Mouse (Mus musculus): Measurements from ENCODE around the gene Poc1a. TPM values are rescaled to one million over a fixed set of nuclear protein-coding genes. Genes with fewer than 3 reads are reported as not detected.

The Poc1a gene
- polyA plus RNA-seq, 1 experiment from 2014 or later: 23.1 TPM

- H3K27me3 ChIP-seq: peaks cover 41% of the 10 kb centered on the region
- peaks cover 65% of the 10 kb centered on the region for H3K4me1 ChIP-seq (replicated peaks)
- WGBS (ENCODE audit: insufficient replicate concordance): under 1% methylated on average over 71 of the region's 72 CpGs
- peak overlapping the region; percentile 73 for H3K9ac ChIP-seq
- peak overlapping the region; percentile 84 for H3K27ac ChIP-seq (replicated peaks)
- ATAC-seq (ENCODE audit: insufficient read depth): peak; percentile 16; the same call in 1 of the 2 replicates
- H3K4me3 ChIP-seq (replicated peaks): peak overlapping the region; percentile 76
- H3K9me3 ChIP-seq (replicated peaks): no peaks in the 10 kb centered on the region
- peak overlapping the region; percentile 100 for H3K4me2 ChIP-seq
- H3K36me3 ChIP-seq (replicated peaks): peaks cover 13% of the 10 kb centered on the region; the same call in 1 of the 2 replicates
These were observed 88.1 kb downstream of the Poc1a start for GRCm38 (mm10) chr9:106368831-106369501.

DNA sequence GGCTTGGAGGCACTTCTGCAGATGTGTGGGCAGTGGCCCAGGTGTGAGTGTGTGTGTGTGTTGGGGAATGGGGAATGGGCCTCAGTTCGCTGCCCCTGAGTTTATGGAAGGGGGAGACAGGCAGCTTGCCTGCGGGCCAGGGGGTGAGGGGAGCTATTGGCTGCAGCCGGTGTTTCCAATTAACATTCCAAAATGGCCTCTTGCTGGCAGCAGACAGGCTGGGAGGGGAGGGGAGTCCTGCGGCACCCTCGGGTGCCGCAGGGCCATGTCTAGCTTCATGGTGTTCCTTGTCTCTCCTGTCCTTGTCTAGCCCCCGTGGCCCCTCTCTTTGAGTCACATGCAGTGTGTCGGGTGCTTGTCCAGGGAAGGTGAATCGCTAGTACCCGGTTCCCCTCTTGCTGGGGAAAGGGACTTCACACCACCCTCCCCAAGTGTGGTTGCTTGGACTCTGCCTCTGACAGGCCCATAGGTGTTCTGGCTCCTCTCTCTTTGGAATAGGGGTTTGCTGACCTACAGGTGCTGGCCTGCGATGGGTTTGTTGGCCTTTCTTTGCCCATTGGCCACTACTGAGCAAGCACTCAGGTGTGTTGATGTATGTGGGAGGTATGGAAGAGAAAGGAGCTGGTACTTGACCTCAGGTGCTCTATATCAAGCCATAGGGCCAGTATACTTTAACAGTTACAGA, 89.1 kb downstream of the Poc1a start:
- peaks cover 18% of the 10 kb centered on the region; the same call in 1 of the 2 replicates for H3K36me3 ChIP-seq (replicated peaks)
- H3K4me3 ChIP-seq (replicated peaks): peak overlapping the region; percentile 76
- 11% methylated on average over 11 of the region's 11 CpGs for WGBS (ENCODE audit: insufficient replicate concordance)
- H3K27ac ChIP-seq (replicated peaks): no peak overlapping the region
- H3K27me3 ChIP-seq: peaks cover 37% of the 10 kb centered on the region
- H3K9ac ChIP-seq: peak overlapping the region; percentile 73
- ATAC-seq (ENCODE audit: insufficient read depth): no peak
- H3K4me2 ChIP-seq: peak overlapping the region; percentile 100
- H3K9me3 ChIP-seq (replicated peaks): no peaks in the 10 kb centered on the region
- peaks cover 65% of the 10 kb centered on the region for H3K4me1 ChIP-seq (replicated peaks)

DNA sequence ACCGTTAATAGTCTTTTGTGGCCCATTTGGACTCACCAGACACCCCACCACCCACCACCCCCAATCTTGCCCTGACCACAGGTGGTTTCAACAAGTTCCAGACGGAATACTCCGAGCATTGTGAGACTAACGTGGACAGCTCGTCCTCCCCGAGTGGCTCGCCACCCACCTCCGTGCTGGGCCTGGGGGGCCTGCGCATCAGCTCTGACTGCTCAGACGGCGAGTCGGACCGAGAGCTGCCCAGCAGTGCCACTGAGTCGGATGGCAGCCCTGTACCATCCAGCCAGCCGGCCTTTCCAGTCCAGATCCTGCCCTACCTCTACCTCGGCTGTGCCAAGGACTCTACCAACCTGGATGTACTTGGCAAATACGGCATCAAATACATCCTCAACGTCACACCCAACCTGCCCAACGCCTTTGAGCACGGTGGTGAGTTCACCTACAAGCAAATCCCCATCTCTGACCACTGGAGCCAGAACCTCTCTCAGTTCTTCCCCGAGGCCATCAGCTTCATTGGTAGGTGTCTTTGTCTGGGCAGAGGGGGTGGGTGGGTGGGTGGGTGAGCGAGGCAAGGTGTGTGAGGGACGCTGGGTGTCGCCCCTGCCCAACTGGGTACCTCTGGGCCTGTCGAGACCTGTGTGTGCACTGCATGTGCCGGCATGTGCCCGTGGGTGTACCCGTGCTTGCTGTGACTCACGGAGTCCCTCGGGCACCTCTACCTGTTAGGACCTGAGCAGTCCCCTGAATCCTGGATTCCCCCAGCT, 89.9 kb downstream of the Poc1a start:
- peaks cover 65% of the 10 kb centered on the region for H3K4me1 ChIP-seq (replicated peaks)
- H3K27me3 ChIP-seq: peaks cover 33% of the 10 kb centered on the region
- no peaks in the 10 kb centered on the region for H3K9me3 ChIP-seq (replicated peaks)
- no peak for ATAC-seq (ENCODE audit: insufficient read depth)
- WGBS (ENCODE audit: insufficient replicate concordance): 81% methylated on average over 30 of the region's 30 CpGs
- H3K4me2 ChIP-seq: peak overlapping the region; percentile 100
- H3K27ac ChIP-seq (replicated peaks): 0 out of 2 replicates have a peak overlapping the region, but pooled peaks have one; percentile 31
- peaks cover 20% of the 10 kb centered on the region; the same call in 1 of the 2 replicates for H3K36me3 ChIP-seq (replicated peaks)
- no peak overlapping the region for H3K9ac ChIP-seq
- H3K4me3 ChIP-seq (replicated peaks): peak overlapping the region; percentile 76; the same call in 1 of the 2 replicates

GRCm38 (mm10) chr9:106371384-106371671, 90.5 kb downstream of the Poc1a start:
- Histone ChIP-seq H3K27me3 (peaks cover 28% of the 10 kb centered on the region), H3K4me1 (replicated peaks) (peaks cover 64% of the 10 kb centered on the region), H3K36me3 (replicated peaks) (peaks cover 21% of the 10 kb centered on the region; the same call in 1 of the 2 replicates), H3K4me3 (replicated peaks) (no peak overlapping the region), H3K9me3 (replicated peaks) (no peaks in the 10 kb centered on the region), H3K4me2 (peak overlapping the region; percentile 100), H3K27ac (replicated peaks) (peak overlapping the region; percentile 31; the same call in 1 of the 2 replicates), H3K9ac (no peak overlapping the region)
- ATAC-seq (ENCODE audit: insufficient read depth): no peak
- WGBS (ENCODE audit: insufficient replicate concordance): 51% methylated on average over 6 of the region's 6 CpGs

GRCm38 (mm10) chr9:106371776-106372175, 90.9 kb downstream of the Poc1a start:
- H3K4me1 ChIP-seq (replicated peaks): peaks cover 59% of the 10 kb centered on the region
- 29% methylated on average over 6 of the region's 6 CpGs for WGBS (ENCODE audit: insufficient replicate concordance)
- H3K27me3 ChIP-seq: peaks cover 23% of the 10 kb centered on the region
- H3K9ac ChIP-seq: no peak overlapping the region
- peak overlapping the region; percentile 100 for H3K4me2 ChIP-seq
- H3K27ac ChIP-seq (replicated peaks): peak overlapping the region; percentile 31; the same call in 1 of the 2 replicates
- H3K36me3 ChIP-seq (replicated peaks): peaks cover 21% of the 10 kb centered on the region; the same call in 1 of the 2 replicates
- 0 out of 2 replicates have a peak overlapping the region, but pooled peaks have one; percentile 15 for H3K4me3 ChIP-seq (replicated peaks)
- ATAC-seq (ENCODE audit: insufficient read depth): no peak
- H3K9me3 ChIP-seq (replicated peaks): no peaks in the 10 kb centered on the region

DNA sequence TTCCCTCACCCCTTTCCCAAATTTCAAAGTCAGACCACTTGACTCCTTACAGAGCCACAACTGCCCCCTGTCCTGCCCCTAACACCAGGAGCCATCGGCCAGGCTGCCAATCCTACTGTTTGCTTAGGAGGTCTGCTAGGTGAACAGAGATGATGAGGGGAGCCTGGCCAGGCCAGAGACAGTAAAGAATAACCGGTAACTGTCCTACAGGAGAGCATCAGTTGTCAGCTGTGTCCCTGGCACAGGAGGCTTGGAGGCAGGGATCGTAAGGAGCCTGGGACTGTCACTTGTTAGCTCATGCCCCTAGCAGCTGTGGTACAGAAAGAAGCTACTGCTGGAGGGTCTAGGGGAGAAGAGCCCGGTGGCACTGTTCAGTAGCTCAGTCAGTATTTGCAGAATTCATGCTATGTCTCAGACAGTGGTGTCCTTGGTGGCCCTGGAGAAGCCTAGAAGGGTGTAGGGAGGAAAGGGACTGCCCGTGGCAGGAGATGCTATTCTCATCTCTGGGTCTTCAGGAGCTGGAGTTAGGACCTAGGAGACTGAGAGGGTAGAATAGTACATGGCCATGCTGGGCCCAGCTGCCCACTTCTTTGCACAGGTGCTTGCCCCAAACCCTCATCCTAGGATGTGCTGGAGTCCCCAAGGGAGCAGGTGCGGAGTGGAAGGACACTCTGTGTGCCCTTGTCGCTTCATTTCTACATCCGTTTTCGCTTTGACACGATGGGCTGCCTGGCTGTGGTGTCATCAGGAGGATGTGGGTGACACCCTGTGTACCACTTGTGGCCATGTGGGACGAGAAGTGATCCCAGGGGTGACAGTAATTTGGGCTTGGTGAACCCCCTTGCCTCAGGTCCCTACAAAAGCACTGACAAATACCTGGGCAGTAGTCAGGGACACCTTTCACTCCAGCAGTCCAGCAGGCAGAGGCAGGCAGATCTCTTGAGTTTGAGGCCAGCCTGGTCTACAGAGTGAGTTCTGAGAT, 91.9 kb downstream of the Poc1a start:
- no peak overlapping the region for H3K9ac ChIP-seq
- H3K27ac ChIP-seq (replicated peaks): 0 out of 2 replicates have a peak overlapping the region, but pooled peaks have one; percentile 29
- peak overlapping the region; percentile 100 for H3K4me2 ChIP-seq
- H3K9me3 ChIP-seq (replicated peaks): no peaks in the 10 kb centered on the region
- peaks cover 19% of the 10 kb centered on the region for H3K27me3 ChIP-seq
- H3K4me1 ChIP-seq (replicated peaks): peaks cover 51% of the 10 kb centered on the region
- WGBS (ENCODE audit: insufficient replicate concordance): 77% methylated on average over 11 of the region's 11 CpGs
- H3K36me3 ChIP-seq (replicated peaks): peaks cover 27% of the 10 kb centered on the region; the same call in 1 of the 2 replicates
- H3K4me3 ChIP-seq (replicated peaks): no peak overlapping the region
- ATAC-seq (ENCODE audit: insufficient read depth): no peak

- no peak overlapping the region for H3K4me2 ChIP-seq
- no peak overlapping the region for H3K4me3 ChIP-seq (replicated peaks)
- H3K36me3 ChIP-seq (replicated peaks): peaks cover 27% of the 10 kb centered on the region; the same call in 1 of the 2 replicates
- H3K9ac ChIP-seq: no peak overlapping the region
- no peak overlapping the region for H3K27ac ChIP-seq (replicated peaks)
- H3K4me1 ChIP-seq (replicated peaks): peaks cover 40% of the 10 kb centered on the region
- no peak for ATAC-seq (ENCODE audit: insufficient read depth)
- H3K9me3 ChIP-seq (replicated peaks): no peaks in the 10 kb centered on the region
- WGBS (ENCODE audit: insufficient replicate concordance): 74% methylated on average over 7 of the region's 7 CpGs
- peaks cover 16% of the 10 kb centered on the region for H3K27me3 ChIP-seq
These were observed 93.1 kb downstream of the Poc1a start for GRCm38 (mm10) chr9:106373973-106374372.

DNA sequence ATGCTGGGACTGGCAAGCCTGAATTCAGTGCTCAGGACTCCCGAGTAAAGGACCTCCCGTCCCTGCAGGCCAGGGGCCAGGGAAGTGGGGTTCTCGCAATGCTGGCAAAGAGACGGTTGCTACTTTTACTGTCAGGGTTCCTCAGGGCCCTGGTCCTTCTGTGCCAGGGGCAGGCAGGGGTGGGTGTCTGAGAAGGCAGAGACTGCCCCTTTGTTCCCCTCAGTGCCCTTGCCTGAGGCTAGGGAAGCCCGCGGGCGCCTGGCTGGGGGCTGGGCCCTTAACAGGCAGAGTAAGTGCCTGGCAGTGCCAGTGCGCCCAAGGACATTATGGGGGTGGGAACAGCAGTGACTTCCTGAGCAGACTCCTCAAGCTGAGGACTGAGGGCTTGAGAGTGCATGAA, 96.4 kb downstream of the Poc1a start:
- H3K27me3 ChIP-seq: no peaks in the 10 kb centered on the region
- WGBS (ENCODE audit: insufficient replicate concordance): 83% methylated on average over 8 of the region's 8 CpGs
- H3K9me3 ChIP-seq (replicated peaks): no peaks in the 10 kb centered on the region
- peaks cover 27% of the 10 kb centered on the region; the same call in 1 of the 2 replicates for H3K36me3 ChIP-seq (replicated peaks)
- no peak overlapping the region for H3K9ac ChIP-seq
- no peak overlapping the region for H3K4me3 ChIP-seq (replicated peaks)
- H3K27ac ChIP-seq (replicated peaks): no peak overlapping the region
- no peak for ATAC-seq (ENCODE audit: insufficient read depth)
- H3K4me1 ChIP-seq (replicated peaks): peaks cover 21% of the 10 kb centered on the region
- H3K4me2 ChIP-seq: no peak overlapping the region

DNA sequence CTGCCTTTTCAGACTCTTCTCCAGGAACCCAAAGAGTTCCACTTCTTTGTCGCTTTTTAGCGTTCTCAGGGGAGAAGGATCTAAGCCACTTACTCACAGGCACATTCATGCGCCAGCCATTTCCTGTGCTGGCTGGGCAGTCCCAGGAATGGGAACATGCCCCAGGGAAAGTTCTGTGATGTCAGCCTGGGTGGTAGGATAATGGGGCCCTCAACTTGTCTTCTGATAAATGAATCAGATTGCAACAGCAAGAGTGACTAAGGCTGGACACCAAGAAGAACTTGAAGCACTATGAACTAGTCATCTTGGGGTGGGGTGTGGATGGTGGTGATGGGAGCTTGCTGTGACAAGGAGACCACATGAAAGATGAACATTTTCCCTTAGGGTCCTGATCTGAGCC, 97.2 kb downstream of the Poc1a start:
- Histone ChIP-seq H3K9ac (no peak overlapping the region), H3K4me2 (no peak overlapping the region), H3K27ac (replicated peaks) (no peak overlapping the region), H3K4me1 (replicated peaks) (peaks cover 13% of the 10 kb centered on the region), H3K27me3 (no peaks in the 10 kb centered on the region), H3K4me3 (replicated peaks) (no peak overlapping the region), H3K36me3 (replicated peaks) (peaks cover 21% of the 10 kb centered on the region; the same call in 1 of the 2 replicates), H3K9me3 (replicated peaks) (no peaks in the 10 kb centered on the region)
- ATAC-seq (ENCODE audit: insufficient read depth): no peak
- 68% methylated on average over 3 of the region's 3 CpGs for WGBS (ENCODE audit: insufficient replicate concordance)

DNA sequence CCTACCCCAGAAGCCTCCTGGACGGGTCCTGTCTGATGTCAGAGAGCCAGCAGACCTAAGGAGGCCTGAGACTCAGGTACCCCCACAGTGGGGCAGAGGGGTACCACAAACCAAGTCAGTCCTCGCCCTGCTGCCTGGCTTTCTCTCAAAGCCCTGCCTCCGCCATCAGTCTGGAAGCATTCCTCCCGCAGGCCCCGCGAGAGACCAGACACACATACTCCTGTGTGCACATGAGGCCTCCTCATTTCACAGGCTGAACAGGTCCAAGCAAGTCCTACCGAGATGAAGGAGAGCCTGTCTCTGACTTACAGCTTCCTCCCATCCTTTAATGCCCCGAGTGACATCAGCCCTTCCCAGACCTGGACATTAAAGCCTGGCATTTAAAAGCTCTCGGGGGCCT, 97.9 kb downstream of the Poc1a start:
- ATAC-seq (ENCODE audit: insufficient read depth): no peak
- Histone ChIP-seq H3K4me3 (replicated peaks) (no peak overlapping the region), H3K9ac (no peak overlapping the region), H3K27ac (replicated peaks) (no peak overlapping the region), H3K4me2 (no peak overlapping the region), H3K27me3 (no peaks in the 10 kb centered on the region), H3K36me3 (replicated peaks) (peaks cover 16% of the 10 kb centered on the region; the same call in 1 of the 2 replicates), H3K9me3 (replicated peaks) (no peaks in the 10 kb centered on the region), H3K4me1 (replicated peaks) (peaks cover 13% of the 10 kb centered on the region)
- WGBS (ENCODE audit: insufficient replicate concordance): 64% methylated on average over 9 of the region's 9 CpGs

Data from liver, embryonic 15.5 days (tissue).